Mouse (Mus musculus) myocyte (in vitro differentiated cells): ENCODE results near the gene Bckdha. TPM values are rescaled to one million over a fixed set of nuclear protein-coding genes. Genes with fewer than 3 reads are reported as not detected.

ENCODE experiments used
- H3K27me3 ChIP-seq: one replicate; pipeline ENCODE4 v1.6.1; 2011; ENCODE audit not compliant: control insufficient read depth, insufficient read depth, insufficient read length
- H3K36me3 ChIP-seq: one replicate; pipeline ENCODE4 v1.6.1; 2011; ENCODE audit not compliant: control insufficient read depth, insufficient read depth
- H3K4me2 ChIP-seq: one replicate; pipeline ENCODE4 v1.6.1; 2011; ENCODE audit warnings: low read depth, control low read depth
- H3K4me3 ChIP-seq: one replicate; pipeline ENCODE4 v1.5.1; 2011; ENCODE audit warnings: mild to moderate bottlenecking, control low read depth, moderate library complexity
- H3K79me2 ChIP-seq: one replicate; pipeline ENCODE4 v1.6.1; 2011; ENCODE audit not compliant: control insufficient read depth, insufficient read depth
- H3ac ChIP-seq: one replicate; pipeline ENCODE4 v1.6.1; 2011; ENCODE audit not compliant: control insufficient read depth, insufficient read length
- CEBPB ChIP-seq: IDR thresholded peaks from 2 replicates; pipeline ENCODE4 v1.6.1; 2011; ENCODE audit warnings: mild to moderate bottlenecking, moderate library complexity; ENCODE audit not compliant: poor library complexity, insufficient read depth, severe bottlenecking
- E2F4 ChIP-seq: IDR thresholded peaks from one replicate; pipeline ENCODE4 v1.6.1; 2011; ENCODE audit warnings: mild to moderate bottlenecking, control low read depth, moderate library complexity; ENCODE audit not compliant: insufficient read depth
- MAX ChIP-seq: IDR thresholded peaks from one replicate; pipeline ENCODE4 v1.6.1; 2011; ENCODE audit warnings: low read depth, mild to moderate bottlenecking, control low read depth
- MYOD1 ChIP-seq, 3 experiments: IDR thresholded peaks; one replicate each; pipeline ENCODE4 v1.6.1; 2011; ENCODE audit warnings: control low read depth in 2 of 3, low read depth in 2 of 3, mild to moderate bottlenecking in 2 of 3, moderate library complexity in 1 of 3; ENCODE audit not compliant: insufficient read length in 2 of 3, control insufficient read depth in 1 of 3
- MYOG ChIP-seq, 3 experiments: IDR thresholded peaks; one replicate each; pipeline ENCODE4 v1.6.1; 2011; ENCODE audit warnings: control low read depth in 2 of 3, low read depth in 2 of 3, mild to moderate bottlenecking in 2 of 3; ENCODE audit not compliant: insufficient read length in 2 of 3, control insufficient read depth in 1 of 3, insufficient read depth in 1 of 3
- POLR2A ChIP-seq: IDR thresholded peaks from one replicate; pipeline ENCODE4 v1.6.1; 2011; ENCODE audit warnings: low read depth, mild to moderate bottlenecking, control low read depth, moderate library complexity; ENCODE audit not compliant: insufficient read length
- POLR2AphosphoS2 ChIP-seq: IDR thresholded peaks from one replicate; pipeline ENCODE4 v1.6.1; 2011; ENCODE audit warnings: low read depth, control low read depth; ENCODE audit not compliant: insufficient read length
- REST ChIP-seq: IDR thresholded peaks from one replicate; pipeline ENCODE4 v1.6.1; 2011; ENCODE audit warnings: mild to moderate bottlenecking, control low read depth, moderate library complexity; ENCODE audit not compliant: insufficient read depth, insufficient read length
- SRF ChIP-seq: IDR thresholded peaks from one replicate; pipeline ENCODE4 v1.6.1; 2011; ENCODE audit warnings: low read depth; ENCODE audit not compliant: control insufficient read depth, insufficient read length
- TCF12 ChIP-seq: IDR thresholded peaks from one replicate; pipeline ENCODE4 v1.6.1; 2011; ENCODE audit warnings: mild to moderate bottlenecking, control low read depth; ENCODE audit not compliant: poor library complexity, insufficient read depth, severe bottlenecking
- TCF3 ChIP-seq: IDR thresholded peaks from one replicate; pipeline ENCODE4 v1.6.1; 2011; ENCODE audit warnings: low read depth, control low read depth; ENCODE audit not compliant: insufficient read length
- USF1 ChIP-seq: IDR thresholded peaks from one replicate; pipeline ENCODE4 v1.6.1; 2011; ENCODE audit warnings: low read depth, mild to moderate bottlenecking, control low read depth, moderate library complexity
- polyA plus RNA-seq: library from polyadenylated mRNA; unstranded; fragments of >200 nt; fragmentation: generic; extraction: Trizol; gene quantifications from one replicate; pipeline ENCODE4 v1.2.1, GENCODE M21; 2012; ENCODE audit warnings: missing spikeins

Gene Bckdha
- polyA plus RNA-seq, 1 experiment, result 54.9 TPM

DNA sequence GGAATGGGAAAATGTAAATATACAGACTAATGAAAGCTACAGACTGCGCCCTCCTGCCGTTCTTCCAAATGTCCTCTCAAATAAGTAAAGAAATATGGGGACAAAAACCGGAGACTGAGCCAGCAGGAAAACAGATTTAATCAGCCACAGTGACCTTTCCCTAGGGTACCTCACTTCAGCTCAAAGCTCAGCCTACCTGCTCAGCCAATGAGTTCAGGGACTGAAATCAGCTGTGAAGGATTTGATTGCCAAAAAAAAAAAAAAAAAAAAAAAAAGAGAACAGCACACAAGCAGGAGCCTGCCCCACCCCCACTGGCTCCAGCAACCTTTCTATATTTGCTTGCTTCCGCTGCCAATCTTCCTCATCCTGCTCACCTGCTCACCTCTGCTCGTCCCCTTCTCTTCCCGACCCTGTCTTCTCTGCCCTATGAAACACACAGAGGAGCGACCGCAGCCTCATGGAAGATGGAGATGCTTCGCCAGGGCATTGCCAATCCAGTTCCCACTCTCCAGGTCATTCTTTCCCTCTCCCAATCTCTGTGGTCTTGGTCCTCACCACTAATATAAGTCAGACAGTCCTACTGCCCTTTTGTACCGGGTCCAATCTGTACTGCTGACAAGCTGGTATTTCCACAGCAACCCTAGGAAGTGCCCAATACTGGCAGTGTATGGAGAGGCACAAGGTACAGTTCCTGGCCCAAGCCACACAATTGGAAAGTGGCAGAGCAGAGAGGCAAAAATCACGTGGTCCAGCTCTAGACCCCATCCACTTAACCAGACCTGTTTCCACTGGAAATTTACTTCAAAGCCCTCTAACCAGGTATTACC lies 3.0 kb downstream of the Bckdha start:
- Histone ChIP-seq H3K36me3 (no peaks in the 10 kb centered on the region), H3K4me2 (no peak overlapping the region), H3ac (no peak overlapping the region), H3K4me3 (no peak overlapping the region), H3K27me3 (no peaks in the 10 kb centered on the region), H3K79me2 (no peaks in the 10 kb centered on the region)
- TF ChIP-seq TCF3 (no peak), REST (no peak), POLR2AphosphoS2 (no peak), MAX (no peak), MYOG (IDR thresholded peaks at IDR 0.05; ENCODE audit: control insufficient read depth in 1 of 3, insufficient read depth in 1 of 3, insufficient read length in 2 of 3, low read depth in 2 of 3) (no peak), MYOD1 (IDR thresholded peaks at IDR 0.05; ENCODE audit: control insufficient read depth in 1 of 3, insufficient read length in 2 of 3, low read depth in 2 of 3) (no peak)

GRCm38 (mm10) chr7:25652244-25652759 lies 6.5 kb downstream of the Bckdha start:
- no peaks in the 10 kb centered on the region for H3K27me3 ChIP-seq
- no peaks in the 10 kb centered on the region for H3K36me3 ChIP-seq
- TF ChIP-seq POLR2A (no peak), REST (no peak), TCF12 (no peak), POLR2AphosphoS2 (no peak), MAX (no peak)
- no peak overlapping the region for H3K4me3 ChIP-seq
- no peak overlapping the region for H3K4me2 ChIP-seq
- H3K79me2 ChIP-seq, result no peaks in the 10 kb centered on the region
- H3ac ChIP-seq, result no peak overlapping the region

- no peaks in the 10 kb centered on the region for H3K36me3 ChIP-seq
- no peak overlapping the region for H3ac ChIP-seq
- TF ChIP-seq SRF, result no peak
- no peak for TF ChIP-seq MYOD1 (IDR thresholded peaks at IDR 0.05; ENCODE audit: control insufficient read depth in 1 of 3, insufficient read length in 2 of 3, low read depth in 2 of 3)
- TF ChIP-seq POLR2AphosphoS2, result no peak
- TF ChIP-seq MYOG (IDR thresholded peaks at IDR 0.05; ENCODE audit: control insufficient read depth in 1 of 3, insufficient read depth in 1 of 3, insufficient read length in 2 of 3, low read depth in 2 of 3), result no peak
- no peak for TF ChIP-seq REST
- no peak for TF ChIP-seq CEBPB
- no peak for TF ChIP-seq TCF3
- TF ChIP-seq USF1, result no peak
- TF ChIP-seq POLR2A, result no peak
- no peak for TF ChIP-seq TCF12
- no peak for TF ChIP-seq MAX
- no peak for TF ChIP-seq E2F4
- no peak overlapping the region for H3K4me2 ChIP-seq
- H3K27me3 ChIP-seq, result no peaks in the 10 kb centered on the region
- no peaks in the 10 kb centered on the region for H3K79me2 ChIP-seq
- H3K4me3 ChIP-seq, result no peak overlapping the region
Measured at GRCm38 (mm10) chr7:25651281-25651680, 7.5 kb downstream of the Bckdha start.

DNA sequence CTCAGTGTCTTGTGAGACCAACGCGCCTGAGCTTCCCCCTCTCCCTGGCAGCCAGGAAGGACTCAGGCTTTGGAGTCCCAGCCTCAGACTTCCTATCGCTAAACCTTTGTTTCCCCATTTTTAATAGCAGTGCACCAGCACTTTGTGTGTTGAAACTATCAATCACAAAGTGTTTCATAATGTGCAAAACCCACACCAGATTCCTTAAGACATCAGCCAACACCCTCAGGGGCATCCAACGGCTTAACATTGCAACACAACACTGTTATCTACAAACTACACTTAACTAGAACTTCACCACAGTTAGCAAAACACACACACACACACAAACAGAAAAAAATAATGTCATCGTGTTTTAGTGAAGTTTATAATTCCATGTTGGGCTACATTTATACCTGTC lies 8.9 kb downstream of the Bckdha start:
- Histone ChIP-seq H3K79me2 (no peaks in the 10 kb centered on the region), H3ac (no peak overlapping the region), H3K4me2 (no peak overlapping the region), H3K36me3 (no peaks in the 10 kb centered on the region), H3K27me3 (no peaks in the 10 kb centered on the region), H3K4me3 (no peak overlapping the region)
- TF ChIP-seq TCF3, result no peak
- TF ChIP-seq MAX, result no peak
- TF ChIP-seq TCF12, result no peak
- TF ChIP-seq USF1, result no peak
- no peak for TF ChIP-seq MYOG (IDR thresholded peaks at IDR 0.05; ENCODE audit: control insufficient read depth in 1 of 3, insufficient read depth in 1 of 3, insufficient read length in 2 of 3, low read depth in 2 of 3)
- TF ChIP-seq SRF, result no peak
- no peak for TF ChIP-seq POLR2A
- no peak for TF ChIP-seq E2F4
- TF ChIP-seq MYOD1 (IDR thresholded peaks at IDR 0.05; ENCODE audit: control insufficient read depth in 1 of 3, insufficient read length in 2 of 3, low read depth in 2 of 3), result no peak
- no peak for TF ChIP-seq CEBPB
- TF ChIP-seq REST, result no peak
- TF ChIP-seq POLR2AphosphoS2, result no peak

GRCm38 (mm10) chr7:25647574-25648123 lies 11.1 kb downstream of the Bckdha start:
- H3K79me2 ChIP-seq, result no peaks in the 10 kb centered on the region
- H3K36me3 ChIP-seq, result no peaks in the 10 kb centered on the region
- no peak overlapping the region for H3ac ChIP-seq
- H3K4me2 ChIP-seq, result no peak overlapping the region
- no peak overlapping the region for H3K4me3 ChIP-seq
- H3K27me3 ChIP-seq, result no peaks in the 10 kb centered on the region
- TF ChIP-seq TCF3, result no peak
- no peak for TF ChIP-seq REST
- TF ChIP-seq CEBPB, result no peak
- no peak for TF ChIP-seq POLR2A
- TF ChIP-seq POLR2AphosphoS2, result no peak
- TF ChIP-seq MYOD1 (IDR thresholded peaks at IDR 0.05; ENCODE audit: control insufficient read depth in 1 of 3, insufficient read length in 2 of 3, low read depth in 2 of 3), result no peak
- TF ChIP-seq E2F4, result no peak
- TF ChIP-seq MAX, result no peak
- TF ChIP-seq SRF, result no peak
- TF ChIP-seq TCF12, result no peak
- TF ChIP-seq MYOG (IDR thresholded peaks at IDR 0.05; ENCODE audit: control insufficient read depth in 1 of 3, insufficient read depth in 1 of 3, insufficient read length in 2 of 3, low read depth in 2 of 3), result no peak
- no peak for TF ChIP-seq USF1
